Mouse (Mus musculus): Measurements from ENCODE around the gene Ppbp. TPM values are rescaled to one million over a fixed set of nuclear protein-coding genes. Genes with fewer than 3 reads are reported as not detected.

Gene Ppbp
- polyA plus RNA-seq (2017; shearing (Covaris generic)): not detected

GRCm38 (mm10) chr5:90768218-90768617 lies at the start of gene Ppbp:
Gene Ppbp (plus strand): TSS chr5:90768518.

GRCm38 (mm10) chr5:90759077-90760065 lies 8.9 kb upstream of the Ppbp start, which contains the start of gene Cxcl5:
Gene Cxcl5 (plus strand): TSS chr5:90759360.

GRCm38 (mm10) chr5:90771880-90772653 lies 3.7 kb downstream of the Ppbp start, which contains the start of gene Pf4:
Gene Pf4 (plus strand): TSS chr5:90772435.

GRCm38 (mm10) chr5:90785659-90786588 lies 17.6 kb downstream of the Ppbp start, which contains the start of gene Cxcl3:
Gene Cxcl3 (plus strand): TSS chr5:90786103.

GRCm38 (mm10) chr5:90794195-90794625 lies 25.9 kb downstream of the Ppbp start, which contains the start of gene Cxcl15:
Gene Cxcl15 (plus strand): TSS chr5:90794534.

Other genes with a start within 250 kb of the Ppbp start
- under 1 TPM; 0.08 to 0.13 TPM for gene Afm, start 249.6 kb upstream of the Ppbp start, polyA plus RNA-seq (2017; shearing (Covaris generic))
- gene 5830473C10Rik, start 207.4 kb upstream of the Ppbp start, polyA plus RNA-seq (2017; shearing (Covaris generic)): under 1 TPM; 0.27 to 0.73 TPM
- 1 to 10 TPM; 1.3 to 4.0 TPM for gene Rassf6, start 127.9 kb upstream of the Ppbp start, polyA plus RNA-seq (2017; shearing (Covaris generic))
- gene Cxcl5, start 9.2 kb upstream of the Ppbp start, polyA plus RNA-seq (2017; shearing (Covaris generic)): not detected
- gene Pf4, start 3.9 kb downstream of the Ppbp start, polyA plus RNA-seq (2017; shearing (Covaris generic)): 1 to 10 TPM in 1 of 2 experiments, under 1 TPM in 1; 0.39 to 2.1 TPM
- gene Cxcl3, start 17.6 kb downstream of the Ppbp start, polyA plus RNA-seq (2017; shearing (Covaris generic)): under 1 TPM in 1 of 2 experiments, not detected in 1; 0.42 TPM
- not detected for gene Cxcl15, start 26.0 kb downstream of the Ppbp start, polyA plus RNA-seq (2017; shearing (Covaris generic))
- under 1 TPM; 0.24 to 0.80 TPM for gene Cxcl1, start 122.7 kb downstream of the Ppbp start, polyA plus RNA-seq (2017; shearing (Covaris generic))
- 1 to 10 TPM in 1 of 2 experiments, not detected in 1; 2.8 TPM for gene Cxcl2, start 135.4 kb downstream of the Ppbp start, polyA plus RNA-seq (2017; shearing (Covaris generic))
- 10 to 100 TPM; 13.3 to 15.0 TPM for gene Mthfd2l, start 162.6 kb downstream of the Ppbp start, polyA plus RNA-seq (2017; shearing (Covaris generic))